Mouse (Mus musculus): Measurements from ENCODE around the gene Asb6.

Gene Asb6

GRCm38 (mm10) chr2:30796382-30796781 lies 33.8 kb downstream of the Asb6 start:
- peak; percentile 50 to 71 for DNase-seq (ENCODE audit: low spot score in 2 of 2)

GRCm38 (mm10) chr2:30795889-30796275 lies 34.3 kb downstream of the Asb6 start:
- no peak for DNase-seq (ENCODE audit: low spot score in 2 of 2)

- no peak for DNase-seq (ENCODE audit: low spot score in 2 of 2)
Observed at GRCm38 (mm10) chr2:30795271-30795888, 34.8 kb downstream of the Asb6 start.

- peak; percentile 94 to 99 for DNase-seq (ENCODE audit: low spot score in 2 of 2)
Observed at GRCm38 (mm10) chr2:30794179-30795108, 35.7 kb downstream of the Asb6 start.

- no peak for DNase-seq (ENCODE audit: low spot score in 2 of 2)
Observed at GRCm38 (mm10) chr2:30792061-30792460, 38.1 kb downstream of the Asb6 start.

- DNase-seq (ENCODE audit: low spot score in 2 of 2): no peak
Observed at GRCm38 (mm10) chr2:30787466-30787865, 42.7 kb downstream of the Asb6 start.

GRCm38 (mm10) chr2:30784078-30784994 lies 45.8 kb downstream of the Asb6 start:
- no peak for DNase-seq (ENCODE audit: low spot score in 2 of 2)

GRCm38 (mm10) chr2:30783346-30783745 lies 46.8 kb downstream of the Asb6 start:
- DNase-seq (ENCODE audit: low spot score in 2 of 2): peak in 1 of 2 experiments; percentile 62

- no peak for DNase-seq (ENCODE audit: low spot score in 2 of 2)
Observed at GRCm38 (mm10) chr2:30782312-30783290, 47.5 kb downstream of the Asb6 start.

- DNase-seq (ENCODE audit: low spot score in 2 of 2): no peak
Observed at GRCm38 (mm10) chr2:30779241-30779640, 50.9 kb downstream of the Asb6 start.

GRCm38 (mm10) chr2:30778235-30778634 lies 51.9 kb downstream of the Asb6 start:
- DNase-seq (ENCODE audit: low spot score in 2 of 2): no peak

GRCm38 (mm10) chr2:30777266-30777665 lies 52.9 kb downstream of the Asb6 start:
- DNase-seq (ENCODE audit: low spot score in 2 of 2): no peak

GRCm38 (mm10) chr2:30775955-30776354 lies 54.2 kb downstream of the Asb6 start:
- no peak for DNase-seq (ENCODE audit: low spot score in 2 of 2)

GRCm38 (mm10) chr2:30773313-30774005 lies 56.7 kb downstream of the Asb6 start:
- DNase-seq (ENCODE audit: low spot score in 2 of 2): no peak
